In the genomic region with DNA sequence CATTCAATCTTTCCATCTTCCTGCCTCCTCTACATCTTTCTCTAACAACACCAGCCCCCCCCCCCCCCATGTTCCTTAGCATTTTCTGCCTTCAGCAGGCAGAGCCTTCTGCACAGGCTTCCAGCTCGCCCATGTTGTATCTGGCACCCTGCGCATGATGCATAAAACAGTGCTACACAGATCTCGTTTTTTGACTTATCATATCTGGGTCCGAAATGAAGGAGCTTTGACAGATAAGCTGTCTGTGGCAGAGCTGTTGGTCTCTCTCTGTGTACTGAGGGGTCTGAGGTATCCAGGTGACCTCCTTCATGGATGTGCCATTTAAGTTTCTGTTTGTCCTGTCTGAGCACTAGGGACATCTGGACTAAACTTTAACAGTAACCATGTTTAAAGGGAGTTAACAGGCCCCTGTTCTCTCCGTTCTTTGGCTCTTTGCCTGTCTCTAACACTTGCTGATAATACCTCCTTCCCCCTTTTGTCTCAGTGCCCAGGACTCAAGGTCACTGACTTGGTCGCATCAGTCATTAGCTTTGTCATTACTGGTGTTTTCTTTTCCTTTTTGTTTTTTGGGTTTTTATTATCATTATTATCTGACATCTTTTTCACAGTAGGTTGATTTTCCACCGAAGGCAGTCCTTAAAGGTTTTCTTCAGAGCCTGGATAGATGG, we compare ENCODE assay signal across 16 mouse cellular contexts. TPM values are rescaled to one million over a fixed set of nuclear protein-coding genes. Genes with fewer than 3 reads are reported as not detected.
DNase-seq lines count a peak whose midpoint lies in the region; ATAC-seq and TF ChIP-seq lines count a peak whose summit lies in the region.
"Had no signal": no experiment of that assay in that cellular context is flagged by ENCODE, and none has a peak within 500 bp of the region (broad histone marks: within the 10 kb centered on the region; RNA-seq: fewer than 3 reads in every experiment).

No protein-coding gene starts in this region.

- peak overlapping the region; percentile 61 for H3K27ac ChIP-seq in heart, embryonic 12.5 days (ENCODE audit: poor library complexity, severe bottlenecking)
- H3K27ac ChIP-seq in lung, postnatal 0 days (ENCODE audit: low read length) = 0 out of 2 replicates have a peak overlapping the region, but pooled peaks have one; percentile 16
- H3K27ac ChIP-seq in midbrain, embryonic 15.5 days = no peak overlapping the region
- H3K27ac ChIP-seq: forebrain, embryonic 12.5 days; gastrocnemius, adult 2 months; hindbrain, embryonic 10.5 days; limb, embryonic 13.5 days; midbrain, embryonic 13.5 days had no signal

- peaks cover 57% of the 10 kb centered on the region for H3K4me1 ChIP-seq in heart, embryonic 12.5 days (replicated peaks)
- peaks cover 31% of the 10 kb centered on the region for H3K4me1 ChIP-seq in lung, postnatal 0 days (ENCODE audit: insufficient read depth, low read depth, low read length)
- peaks cover 16% of the 10 kb centered on the region for H3K4me1 ChIP-seq in midbrain, embryonic 15.5 days

- no peak overlapping the region for H3K4me3 ChIP-seq in heart, embryonic 12.5 days
- H3K4me3 ChIP-seq in lung, postnatal 0 days (ENCODE audit: low read depth, low read length) = no peak overlapping the region
- no peak overlapping the region for H3K4me3 ChIP-seq in midbrain, embryonic 15.5 days
- H3K4me3 ChIP-seq: embryonic facial prominence, embryonic 12.5 days; forebrain, embryonic 12.5 days; gastrocnemius, adult 2 months; hindbrain, embryonic 10.5 days; limb, embryonic 13.5 days; midbrain, embryonic 13.5 days had no signal

- peak; percentile 62 to 78 for DNase-seq in adrenal gland, adult (ENCODE audit: inconsistent age in 2 of 2, low spot score in 1 of 2)
- no peak for DNase-seq in adrenal gland, postnatal 25 days
- no peak for DNase-seq in heart, adult 9 months (ENCODE audit: low spot score in 2 of 2)
- no peak for DNase-seq in lung, postnatal 0 days (ENCODE audit: low spot score)
- DNase-seq in lung, postnatal 14 days = no peak
- peak; percentile 76 for DNase-seq in testis, postnatal 14 days (ENCODE audit: low spot score)
- DNase-seq: gastrocnemius, adult 2 months; thymus, postnatal 4 days had no signal

- H3K27me3 ChIP-seq in heart, embryonic 12.5 days (replicated peaks) = no peaks in the 10 kb centered on the region
- no peaks in the 10 kb centered on the region for H3K27me3 ChIP-seq in lung, postnatal 0 days (replicated peaks; ENCODE audit: insufficient read depth, low read length)
- H3K27me3 ChIP-seq in midbrain, embryonic 15.5 days (replicated peaks) = no peaks in the 10 kb centered on the region
- H3K27me3 ChIP-seq: embryonic facial prominence, embryonic 12.5 days; forebrain, embryonic 12.5 days; limb, embryonic 13.5 days; midbrain, embryonic 13.5 days; Patski had no signal

- H3K36me3 ChIP-seq in heart, embryonic 12.5 days = peaks cover 22% of the 10 kb centered on the region
- H3K36me3 ChIP-seq in lung, postnatal 0 days (ENCODE audit: insufficient read depth, low read length) = no peaks in the 10 kb centered on the region
- H3K36me3 ChIP-seq in midbrain, embryonic 15.5 days (replicated peaks) = 0 out of 2 replicates have a peak, but pooled peaks cover 3% of the 10 kb centered on the region

- H3K9ac ChIP-seq in heart, embryonic 12.5 days = no peak overlapping the region
- no peak overlapping the region for H3K9ac ChIP-seq in lung, postnatal 0 days (replicated peaks; ENCODE audit: low read depth)
- no peak overlapping the region for H3K9ac ChIP-seq in midbrain, embryonic 15.5 days
- H3K9ac ChIP-seq: embryonic facial prominence, embryonic 12.5 days; forebrain, embryonic 12.5 days; limb, embryonic 13.5 days; midbrain, embryonic 13.5 days had no signal

- peaks cover 10% of the 10 kb centered on the region for H3K9me3 ChIP-seq in heart, embryonic 12.5 days (replicated peaks)
- no peaks in the 10 kb centered on the region for H3K9me3 ChIP-seq in lung, postnatal 0 days (ENCODE audit: low read length)
- no peaks in the 10 kb centered on the region for H3K9me3 ChIP-seq in midbrain, embryonic 15.5 days
- H3K9me3 ChIP-seq: embryonic facial prominence, embryonic 12.5 days; limb, embryonic 13.5 days; midbrain, embryonic 13.5 days had no signal

- TF ChIP-seq EP300 in lung, postnatal 0 days (IDR thresholded peaks at IDR 0.05) = no peak

- no peak for TF ChIP-seq CTCF in lung, postnatal 0 days (IDR thresholded peaks at IDR 0.05)

- ATAC-seq in heart, embryonic 12.5 days (ENCODE audit: insufficient number of reproducible peaks, low FRiP score) = no peak
- ATAC-seq in lung, postnatal 0 days = no peak
- no peak for ATAC-seq in midbrain, embryonic 15.5 days (replicated peaks)
- ATAC-seq: midbrain, embryonic 13.5 days; Patski had no signal

- WGBS in heart, embryonic 12.5 days = 28% methylated on average over 7 of the region's 7 CpGs
- 50% methylated on average over 7 of the region's 7 CpGs for WGBS in lung, postnatal 0 days
- 85% methylated on average over 7 of the region's 7 CpGs for WGBS in midbrain, embryonic 15.5 days

- H3K4me2 ChIP-seq in heart, embryonic 12.5 days = peak overlapping the region; percentile 36
- no peak overlapping the region for H3K4me2 ChIP-seq in lung, postnatal 0 days (replicated peaks; ENCODE audit: low read depth, low read length)
- H3K4me2 ChIP-seq in midbrain, embryonic 15.5 days = no peak overlapping the region
- H3K4me2 ChIP-seq: embryonic facial prominence, embryonic 12.5 days; forebrain, embryonic 12.5 days; limb, embryonic 13.5 days; midbrain, embryonic 13.5 days had no signal

RNA-seq across cellular contexts. Expression of gene Ryk, which starts 26.2 kb away (rescaled TPM):
- total RNA-seq in adrenal gland, postnatal 25 days (2021) = 55.2 and 57.1 TPM in 2 replicates
- 14.5 and 15.2 TPM in 2 replicates for polyA plus RNA-seq in heart, embryonic 12.5 days (2016; fragmentation: Nextera tagmentation; extraction: Ambion mirVana)
- polyA plus RNA-seq in lung, postnatal 0 days (2015; fragmentation: Nextera tagmentation; extraction: Ambion mirVana) = 23.2 and 23.9 TPM in 2 replicates
- 12.5 and 14.1 TPM in 2 replicates for polyA plus RNA-seq in midbrain, embryonic 15.5 days (2015; fragmentation: Nextera tagmentation; extraction: Ambion mirVana)

Comparison
In these comparisons a context has a peak if more than half of its experiments do, and no peak if none do; other contexts are left out.
1. DNase-seq: peak in adrenal gland, adult (2 of 2) and testis, postnatal 14 days (single experiment); none in adrenal gland, postnatal 25 days (single experiment), heart, adult 9 months (0 of 2), lung, postnatal 0 days (single experiment) and lung, postnatal 14 days (single experiment).